Mouse (Mus musculus) right cerebral cortex, postnatal 25 days (tissue): Measurements from ENCODE around the gene Sin3a.
A peak's percentile ranks its signal among the peaks of the same experiment; 100 is the strongest.

Experiments used
- DNase-seq: peaks from one replicate; pipeline ENCODE4 v3.0.0; 2022

Sin3a gene

DNA sequence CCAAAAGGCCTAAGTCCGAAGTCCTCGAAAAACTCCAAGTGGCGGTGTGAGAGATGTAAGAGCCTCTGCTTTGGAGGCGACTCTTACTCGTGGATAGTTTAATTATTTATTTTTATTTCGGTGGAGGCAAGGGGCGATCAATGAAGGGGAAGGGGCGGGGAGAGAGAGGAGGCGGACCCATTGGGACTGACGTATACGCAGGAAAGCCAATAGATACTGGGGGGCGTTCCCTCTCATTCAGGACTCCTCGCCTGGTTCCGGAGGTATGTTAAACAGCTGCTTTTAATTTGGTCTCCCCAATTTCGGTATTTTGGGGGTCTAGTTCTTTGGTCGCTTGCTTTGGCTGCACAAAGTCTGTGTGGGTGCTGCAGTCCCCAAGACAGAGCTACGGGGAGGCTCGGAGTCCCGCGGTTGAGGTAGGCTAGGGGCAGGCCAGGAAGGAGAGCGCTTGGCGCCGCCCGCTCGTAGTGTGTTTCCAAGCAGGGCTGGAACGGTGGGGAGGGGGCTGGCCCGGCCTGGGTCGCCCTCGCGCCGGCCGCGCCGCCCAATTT is at the start of gene Sin3a:
TSS of gene Sin3a (plus strand) at position 240 of the 551 bp plus-strand sequence.
- DNase-seq: peak; percentile 78

DNA sequence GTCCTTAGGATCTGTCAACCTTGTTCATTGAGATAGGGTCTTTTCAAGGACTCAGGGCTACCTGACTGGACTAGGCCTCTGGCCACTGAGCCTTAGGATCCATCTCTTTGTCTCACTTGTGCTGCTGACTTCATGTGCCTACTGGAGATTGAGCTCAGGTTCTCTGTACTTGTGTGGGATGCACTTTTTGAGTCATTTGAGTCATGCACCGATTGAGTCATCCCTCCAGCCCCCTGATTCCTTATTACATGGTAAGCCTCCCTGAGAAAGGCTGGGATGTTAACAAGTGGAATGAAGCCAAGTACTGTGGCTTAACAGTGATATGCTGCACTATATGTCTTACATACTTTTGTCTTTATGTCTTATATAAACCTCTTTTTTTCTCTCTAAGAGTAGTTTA is 40.1 kb upstream of the Sin3a start:
- peak; percentile 24 for DNase-seq

DNA sequence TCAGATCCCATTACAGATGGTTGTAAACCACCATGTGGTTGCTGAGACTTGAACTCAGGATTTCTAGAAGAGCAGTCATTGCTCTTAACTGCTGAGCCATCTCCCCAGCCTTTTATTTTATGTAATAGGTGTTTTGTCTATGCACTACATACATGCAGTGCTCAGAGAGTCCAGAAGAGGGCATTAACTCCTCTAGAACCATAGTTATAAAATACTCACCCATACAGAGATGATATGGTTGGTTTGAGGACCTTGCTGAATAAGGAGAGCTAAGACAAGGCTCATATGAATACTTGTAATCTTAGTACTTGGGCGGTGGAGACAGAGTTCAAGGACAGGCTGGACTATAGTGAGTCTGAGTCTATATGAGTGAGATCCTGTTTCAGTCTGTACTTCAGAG is 15.6 kb upstream of the Sin3a start:
- peak; percentile 6 for DNase-seq

DNA sequence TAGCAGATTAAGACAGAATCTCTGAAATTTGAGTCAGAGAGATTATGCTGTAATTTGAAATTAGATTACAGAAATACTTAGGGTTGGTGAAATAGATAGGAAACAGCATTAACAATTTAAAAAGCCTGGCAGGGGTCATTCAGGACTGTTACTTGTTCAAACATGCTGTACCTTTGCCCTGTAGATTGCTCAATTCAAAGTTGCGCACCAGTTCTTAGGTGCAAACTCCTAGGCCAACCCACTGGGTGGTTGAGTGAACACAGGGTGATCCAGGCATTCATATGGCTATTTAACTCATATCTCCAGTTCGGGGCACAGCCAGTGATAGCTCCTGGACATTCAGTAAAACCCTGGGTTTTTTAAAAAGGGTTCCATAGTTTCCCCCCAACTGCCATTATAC is 7.7 kb upstream of the Sin3a start:
- DNase-seq: no peak

DNA sequence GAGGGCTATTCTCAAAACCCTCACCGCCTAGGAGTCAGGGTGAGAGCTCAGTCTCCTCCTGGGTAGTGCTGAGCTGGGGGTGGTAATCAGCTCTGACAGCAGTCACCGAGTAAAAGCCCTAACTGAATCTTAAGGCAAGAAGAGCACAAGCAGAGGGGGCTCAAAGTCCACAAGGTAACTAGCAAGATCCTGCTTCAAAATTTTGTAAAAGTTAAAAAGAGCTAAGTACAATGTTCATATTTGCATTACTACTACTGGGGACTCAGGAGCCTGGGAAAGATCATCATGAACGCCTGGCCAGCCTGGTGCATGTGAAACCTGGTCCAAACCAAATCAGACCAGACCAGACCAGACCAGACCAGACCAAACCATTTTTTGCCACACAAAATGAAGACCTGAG is 3.6 kb upstream of the Sin3a start:
- DNase-seq: no peak

DNA sequence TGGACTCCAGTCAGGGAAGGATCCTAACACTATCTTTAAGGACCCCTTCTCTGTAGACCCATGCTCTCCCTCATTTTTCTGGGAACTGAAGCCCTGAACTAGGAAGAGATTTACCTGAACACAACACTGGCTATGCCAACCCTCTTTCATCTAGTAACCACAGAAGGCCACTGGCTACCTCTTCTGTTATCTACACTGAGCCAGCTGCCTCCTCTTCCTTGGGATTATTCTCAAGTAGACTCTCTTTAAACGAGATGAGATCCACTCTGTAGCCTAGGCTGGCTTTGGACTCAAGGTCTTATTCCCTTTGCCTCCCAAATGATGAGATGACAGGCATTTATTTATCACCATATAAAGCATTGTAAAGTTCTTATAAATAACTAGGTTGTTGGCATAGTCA is 1.6 kb upstream of the Sin3a start:
- DNase-seq: no peak

DNA sequence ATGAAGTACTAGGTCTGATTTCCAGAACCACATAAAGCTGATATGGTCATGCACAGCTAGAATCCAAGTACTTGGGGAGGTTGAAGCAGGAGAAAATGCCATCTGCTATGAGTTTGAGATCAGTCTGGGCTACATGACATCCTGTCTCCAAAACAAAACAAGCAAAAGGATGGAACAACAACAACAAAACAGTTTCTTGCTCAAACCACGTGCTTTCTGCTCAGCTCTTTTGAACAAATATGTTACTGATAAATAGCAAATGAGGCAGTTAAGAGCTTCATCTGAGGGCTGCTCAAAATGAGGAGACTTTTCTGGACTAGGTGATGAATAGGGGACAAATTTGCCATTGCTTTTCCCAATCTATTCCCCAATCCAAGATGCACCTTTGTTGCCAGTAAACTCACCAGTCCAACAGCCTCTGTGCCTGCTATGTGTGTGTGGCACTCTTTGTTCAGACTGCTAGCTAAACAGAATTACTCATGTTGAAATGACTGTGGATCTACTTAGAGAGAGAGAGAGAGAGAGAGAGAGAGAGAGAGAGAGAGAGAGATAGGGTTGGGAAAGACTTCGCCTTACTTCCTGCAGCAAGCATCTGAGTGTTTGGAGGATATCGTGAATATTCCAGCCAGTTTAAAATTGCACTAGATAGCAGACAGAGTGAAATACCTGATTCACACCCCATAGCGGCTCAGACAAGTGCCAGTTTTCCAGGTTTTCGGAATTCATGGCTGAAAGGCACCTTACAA is 867 bp upstream of the Sin3a start:
- no peak for DNase-seq

DNA sequence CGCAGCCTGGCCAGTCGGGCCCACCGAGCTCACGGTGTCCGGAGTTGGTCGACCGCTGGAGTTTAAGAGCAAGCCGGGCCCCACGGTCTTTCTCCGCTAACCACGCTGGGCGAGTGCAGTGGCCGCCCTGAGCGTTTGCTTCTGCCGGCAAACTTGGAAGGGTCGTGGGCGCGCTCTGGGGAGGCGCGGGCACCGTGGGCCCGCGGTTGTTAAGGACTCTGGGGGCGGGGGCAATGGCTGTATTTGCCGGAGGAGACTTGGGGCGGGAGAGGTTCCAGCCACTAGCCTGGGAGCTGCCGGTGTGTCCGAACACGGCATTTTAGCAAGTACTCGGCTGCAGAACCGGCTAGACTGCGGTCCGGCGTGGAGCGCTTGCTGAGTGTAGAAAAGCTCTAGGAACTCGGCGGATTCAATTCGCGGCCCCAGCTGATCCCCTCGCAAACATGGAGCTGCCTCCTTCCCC is 717 bp downstream of the Sin3a start:
- DNase-seq: no peak

DNA sequence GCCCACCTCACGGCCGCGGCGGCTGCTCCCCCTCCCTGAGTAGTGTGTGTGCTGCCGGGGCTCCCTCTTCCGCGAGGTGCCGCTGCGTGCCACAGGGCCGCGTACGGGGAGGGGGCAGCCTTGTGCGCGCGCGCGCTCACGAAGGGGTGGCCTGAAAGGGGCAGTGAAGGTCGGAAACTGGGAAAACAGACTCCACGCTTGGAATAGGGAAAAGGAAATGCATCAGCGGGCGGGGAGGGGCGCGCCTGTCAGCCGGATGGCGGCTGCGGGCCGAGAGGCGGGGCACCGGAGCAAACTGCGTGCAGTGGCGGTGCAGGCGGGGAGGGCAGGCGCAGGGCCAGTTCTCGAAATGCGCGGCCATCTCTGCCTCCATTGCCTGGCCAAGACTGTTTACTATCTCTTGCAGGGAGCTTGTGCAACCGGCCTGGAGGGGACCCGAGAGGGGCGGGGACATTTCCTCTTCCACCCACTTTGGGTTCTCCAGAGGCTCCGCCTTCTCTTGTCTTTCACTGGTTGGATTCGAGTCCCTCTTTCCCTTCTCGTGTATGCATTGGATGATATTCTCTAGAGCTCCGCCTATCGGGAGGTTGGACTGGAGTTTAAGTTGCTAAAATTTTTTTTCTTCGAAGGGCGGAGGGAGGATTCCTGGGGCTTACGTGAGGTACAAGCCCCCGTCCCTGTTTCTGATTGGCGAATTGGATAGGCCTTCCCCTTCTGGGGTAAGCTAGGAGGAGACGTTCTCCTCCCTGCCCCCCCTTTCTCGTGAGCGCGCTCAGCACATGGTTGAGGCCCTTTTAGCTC is 1.3 kb downstream of the Sin3a start:
- peak; percentile 93 for DNase-seq

DNA sequence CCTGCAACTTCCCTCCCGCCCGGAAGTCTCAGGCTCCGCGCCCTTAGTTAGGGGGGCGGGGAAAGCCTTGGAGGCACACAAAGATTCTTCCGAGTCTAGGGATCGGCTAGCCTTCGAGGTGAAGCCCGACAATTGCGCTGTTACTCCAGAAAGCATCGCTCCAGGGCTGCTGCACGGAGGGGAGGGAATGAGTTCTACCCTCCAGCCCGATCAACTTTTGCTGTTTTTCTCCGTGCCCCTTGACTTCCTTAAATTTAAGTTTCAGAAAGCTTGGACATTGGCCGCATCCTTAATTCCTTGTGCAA is 1.9 kb downstream of the Sin3a start:
- no peak for DNase-seq

DNA sequence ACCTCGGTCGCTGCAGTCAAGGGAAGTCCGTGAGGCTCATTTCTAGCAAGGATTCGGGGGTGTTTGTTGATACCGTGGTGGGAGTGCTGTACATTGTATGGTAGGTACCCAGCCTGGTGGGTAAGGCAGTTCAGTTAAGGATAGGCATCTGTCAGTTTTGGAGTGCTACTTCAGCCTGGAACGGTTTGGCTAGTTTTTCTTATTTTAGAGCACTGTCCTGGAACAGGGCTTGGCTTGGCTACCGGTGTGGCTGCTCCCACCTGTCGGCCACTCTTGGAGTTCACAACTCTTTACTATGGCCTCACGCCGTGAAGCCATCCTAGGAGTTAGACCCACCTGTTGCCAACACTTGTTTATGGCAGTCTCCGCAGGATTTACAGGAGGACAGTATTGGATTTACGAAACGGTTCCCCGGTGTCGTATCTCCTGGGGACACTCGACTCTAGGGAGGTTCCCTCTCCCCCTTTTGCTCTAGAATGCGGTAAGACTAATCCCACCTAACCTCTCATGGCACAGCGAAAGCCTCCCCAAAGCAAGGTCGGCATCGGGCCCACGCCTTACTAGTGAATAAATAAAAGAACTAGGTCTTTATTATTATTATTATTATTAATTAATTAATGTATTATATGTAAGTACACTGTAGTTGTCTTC is 2.5 kb downstream of the Sin3a start:
- no peak for DNase-seq

DNA sequence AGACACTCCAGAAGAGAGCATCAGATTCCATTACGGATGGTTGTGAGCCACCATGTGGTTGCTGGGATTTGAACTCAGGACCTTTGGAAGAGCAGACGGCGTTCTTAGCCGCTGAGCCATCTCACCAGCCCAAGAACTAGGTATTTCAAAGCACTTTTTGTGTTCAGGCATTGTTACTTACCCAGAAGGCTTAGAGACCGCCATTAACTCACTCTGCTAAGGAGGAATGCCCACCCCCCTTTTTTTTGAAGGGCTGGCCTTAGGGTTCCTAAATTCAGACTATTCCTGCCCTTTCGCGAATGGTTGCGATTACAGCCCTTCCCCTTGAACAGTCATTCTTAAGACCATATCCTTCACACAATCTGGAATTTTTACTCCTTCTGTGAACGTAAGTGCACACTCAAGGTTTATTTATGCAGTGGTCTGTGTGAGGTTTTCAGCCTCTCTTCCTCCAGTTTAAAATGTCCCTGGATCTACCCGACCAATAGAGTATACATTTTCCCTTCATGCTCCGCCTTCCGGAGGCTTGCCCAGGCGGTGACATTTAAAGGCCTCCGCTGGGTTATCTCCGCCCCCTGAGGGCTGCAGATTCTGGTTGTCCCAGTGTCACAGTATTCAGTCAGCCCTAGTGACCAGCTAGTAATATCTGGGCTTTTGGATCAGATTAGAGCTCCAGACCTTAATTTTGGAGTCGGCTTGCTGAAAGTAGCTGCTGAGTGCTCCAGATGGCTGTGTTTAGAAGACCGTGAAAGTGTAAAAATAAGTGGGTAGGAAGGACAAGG is 3.2 kb downstream of the Sin3a start:
- DNase-seq: peak; percentile 69

DNA sequence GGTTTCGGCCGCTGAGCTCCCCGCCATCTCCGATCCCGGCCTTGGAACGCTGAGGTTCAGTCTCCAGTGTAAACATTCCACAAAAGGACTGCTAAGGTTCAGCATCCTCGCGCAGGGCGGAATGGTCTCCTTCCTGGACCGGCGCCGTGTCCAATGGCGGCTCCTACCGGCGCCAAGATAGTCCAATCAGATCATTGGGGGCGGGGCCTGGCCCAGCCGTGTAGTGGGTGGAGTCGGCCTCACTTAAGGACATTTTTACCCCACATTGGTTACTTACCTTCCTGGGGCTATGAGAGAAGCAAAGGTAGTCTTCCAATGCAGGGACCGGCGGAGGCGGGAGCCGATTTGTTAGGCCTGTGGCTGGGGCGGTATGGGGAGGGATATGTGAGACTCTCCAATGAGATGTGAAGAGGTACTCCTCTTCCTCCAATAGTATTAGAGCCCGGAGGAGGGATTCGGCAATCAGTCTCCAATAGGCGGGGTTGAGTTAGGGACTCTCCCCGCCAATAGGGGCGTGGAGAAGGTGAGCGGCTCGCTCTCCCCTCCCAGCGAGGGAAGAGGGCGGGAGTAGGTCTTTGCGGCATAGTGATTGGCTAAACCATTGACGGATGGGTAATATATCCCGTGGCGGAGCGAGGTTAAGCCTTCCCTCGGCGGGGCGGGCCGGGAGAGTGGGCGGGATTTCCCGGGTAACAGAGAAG is 4.0 kb downstream of the Sin3a start:
- DNase-seq: peak; percentile 99

DNA sequence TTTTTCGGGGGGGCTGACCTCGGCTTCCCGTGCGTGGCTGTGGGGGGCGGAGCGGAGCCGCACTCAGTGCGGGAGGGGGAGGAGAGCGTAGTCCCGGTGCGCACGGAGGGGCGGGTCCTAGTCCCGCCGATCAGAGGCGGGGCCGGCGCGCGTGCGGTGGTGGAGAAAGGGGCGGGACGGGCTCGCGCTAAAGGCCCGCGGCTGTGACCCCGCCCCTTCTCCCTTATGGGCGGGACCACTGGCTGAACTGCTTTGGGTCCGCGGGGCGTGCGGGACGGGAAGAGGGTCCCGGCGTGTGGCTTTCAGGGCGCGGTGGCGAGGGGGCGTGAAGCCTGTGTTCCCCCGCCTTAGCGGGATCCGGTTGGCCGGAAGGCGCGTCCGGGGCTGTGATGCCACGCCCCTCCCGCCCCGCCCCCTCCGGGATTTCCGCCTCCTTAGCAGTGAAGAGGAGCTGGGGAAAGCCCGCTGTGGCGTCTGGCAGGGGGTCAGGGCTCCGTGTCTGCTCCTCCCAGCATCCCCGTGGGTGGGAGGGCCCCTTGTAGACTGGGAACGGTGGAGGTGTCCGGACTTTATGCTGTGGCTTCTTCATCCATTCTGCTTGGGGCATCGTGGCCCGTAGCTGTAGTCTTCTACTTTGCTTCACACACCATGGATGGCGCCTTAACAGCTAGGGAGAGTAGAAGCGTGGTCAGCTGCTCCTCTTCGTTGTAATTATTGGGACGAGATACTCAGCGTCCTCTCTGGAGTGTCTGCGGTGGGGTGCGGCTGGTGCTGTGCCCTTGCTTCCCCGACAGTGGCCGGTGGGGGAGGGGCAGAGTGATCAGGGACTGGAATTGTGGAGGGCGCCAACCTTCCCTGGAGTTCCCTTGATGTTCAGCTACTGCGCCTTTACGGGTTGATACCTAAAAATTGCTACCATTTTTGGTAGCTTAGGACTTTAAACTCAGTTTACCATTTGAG is 5.1 kb downstream of the Sin3a start:
- DNase-seq: peak; percentile 91

DNA sequence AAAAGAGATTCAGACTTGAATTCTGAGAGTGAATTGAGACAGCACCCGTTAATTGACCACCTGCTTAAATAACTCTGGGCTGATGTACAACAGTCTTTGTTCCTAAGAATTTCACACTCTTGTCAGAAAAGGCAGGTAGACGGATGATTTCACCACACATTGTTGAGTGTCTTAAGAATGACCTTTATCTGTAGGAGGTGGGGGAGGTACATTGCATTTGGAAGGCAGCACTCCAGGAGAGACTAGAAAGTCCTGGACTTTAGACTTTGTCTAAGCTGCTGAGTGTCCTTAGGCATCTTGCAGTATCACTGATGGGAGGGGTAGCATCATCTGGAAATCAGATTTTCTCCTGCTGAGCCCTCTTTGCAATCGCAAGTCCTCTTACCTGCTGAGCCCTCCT is 10.4 kb downstream of the Sin3a start:
- no peak for DNase-seq

DNA sequence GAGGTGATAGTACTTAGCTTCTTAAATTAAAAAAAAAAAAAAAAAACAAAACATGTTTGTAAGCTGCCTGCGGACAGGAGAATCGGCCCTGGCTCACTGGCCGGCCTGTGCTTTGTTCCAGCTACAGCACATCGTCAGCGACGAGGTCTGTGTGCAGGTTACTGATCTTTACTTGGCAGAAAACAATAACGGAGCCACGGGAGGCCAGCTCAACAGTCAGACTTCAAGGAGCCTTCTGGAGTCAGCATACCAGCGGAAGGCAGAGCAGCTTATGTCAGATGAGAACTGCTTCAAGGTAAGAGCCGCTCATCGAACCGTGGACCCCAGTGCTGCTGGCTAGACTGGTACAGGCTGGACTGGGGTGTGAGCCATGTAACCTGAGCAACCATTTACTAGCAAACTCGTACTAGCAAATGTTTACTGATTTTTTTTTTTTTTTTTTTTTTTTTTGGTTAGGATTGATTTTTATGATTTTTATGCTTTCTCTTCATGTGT is 45.5 kb downstream of the Sin3a start:
- DNase-seq: no peak

DNA sequence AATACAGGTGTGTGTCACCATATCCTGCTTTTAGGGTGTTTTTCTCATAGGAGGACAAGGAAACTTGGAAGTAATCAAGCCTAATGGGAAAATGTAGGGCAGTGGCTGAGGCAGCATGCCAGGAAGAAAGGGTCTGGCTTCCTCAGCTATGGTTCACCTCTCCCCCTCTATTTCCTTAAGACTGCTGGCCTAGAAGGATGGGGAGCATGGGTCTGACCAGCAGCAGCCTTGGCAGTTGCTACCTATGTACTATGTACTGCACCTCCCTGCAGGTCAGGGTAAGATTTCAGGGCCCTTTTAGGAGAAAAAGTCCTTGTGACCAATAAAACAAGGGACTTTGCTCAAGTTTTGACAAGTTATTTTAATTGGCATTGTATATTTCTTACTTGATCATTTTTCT is 57.8 kb downstream of the Sin3a start:
- no peak for DNase-seq

DNA sequence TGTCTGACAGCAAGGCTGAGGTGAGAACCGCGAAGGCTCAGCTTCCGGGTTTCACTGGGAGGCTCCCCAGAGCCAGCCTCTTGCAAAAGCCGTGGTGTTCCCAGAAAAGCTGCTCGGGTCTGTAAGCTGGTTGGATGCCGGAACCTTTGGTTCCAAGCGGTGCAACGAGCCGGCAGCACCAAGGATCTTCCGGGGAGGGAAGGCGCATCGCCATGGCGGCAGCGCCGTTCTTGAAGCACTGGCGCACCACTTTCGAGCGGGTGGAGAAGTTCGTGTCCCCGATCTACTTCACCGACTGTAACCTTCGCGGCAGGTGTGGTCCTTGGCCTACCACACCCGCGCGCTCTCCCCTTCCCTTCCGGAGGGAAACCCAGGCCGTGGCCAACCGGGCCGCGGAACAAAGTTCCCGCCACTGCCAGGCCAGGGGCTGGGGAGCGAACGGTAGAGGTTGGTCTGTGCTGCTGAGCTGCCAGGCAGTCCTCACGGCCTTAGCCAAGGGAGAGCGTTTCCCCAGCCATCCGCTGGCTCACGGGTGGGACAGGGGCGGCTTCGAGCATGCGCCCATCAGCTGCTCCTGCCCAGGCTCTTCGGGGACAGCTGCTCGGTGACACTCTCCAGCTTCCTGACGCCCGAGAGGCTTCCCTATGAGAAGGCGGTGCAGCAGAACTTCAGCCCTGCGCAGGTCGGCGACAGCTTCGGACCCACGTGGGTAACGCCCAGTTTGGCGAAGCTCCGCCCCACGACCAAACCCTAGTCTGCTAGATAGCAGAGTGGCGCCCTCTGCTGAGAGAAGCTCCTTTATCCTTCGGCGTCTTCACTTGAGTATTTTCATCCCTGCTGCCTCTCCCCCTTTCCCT is 59.0 kb downstream of the Sin3a start, which contains the start of gene Man2c1:
TSS of gene Man2c1 (plus strand) at position 114 of the 857 bp plus-strand sequence.
- peak; percentile 92 for DNase-seq

DNA sequence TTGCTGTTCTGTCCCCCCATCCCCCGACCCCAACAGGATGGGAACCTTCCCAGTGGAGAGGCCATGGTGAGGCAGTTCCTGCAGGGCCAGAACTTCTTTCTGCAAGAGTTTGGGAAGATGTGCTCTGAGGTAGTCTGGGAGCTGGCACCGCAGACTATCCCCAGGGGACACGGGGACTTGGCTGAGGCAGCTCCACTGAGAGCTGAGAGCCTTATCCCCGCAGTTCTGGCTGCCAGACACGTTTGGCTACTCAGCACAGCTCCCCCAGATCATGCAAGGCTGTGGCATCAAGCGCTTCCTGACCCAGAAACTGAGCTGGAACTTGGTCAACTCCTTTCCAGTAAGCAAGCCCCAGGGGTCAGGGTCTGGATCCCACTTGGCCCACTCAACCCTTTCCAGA is 65.4 kb downstream of the Sin3a start:
- no peak for DNase-seq

DNA sequence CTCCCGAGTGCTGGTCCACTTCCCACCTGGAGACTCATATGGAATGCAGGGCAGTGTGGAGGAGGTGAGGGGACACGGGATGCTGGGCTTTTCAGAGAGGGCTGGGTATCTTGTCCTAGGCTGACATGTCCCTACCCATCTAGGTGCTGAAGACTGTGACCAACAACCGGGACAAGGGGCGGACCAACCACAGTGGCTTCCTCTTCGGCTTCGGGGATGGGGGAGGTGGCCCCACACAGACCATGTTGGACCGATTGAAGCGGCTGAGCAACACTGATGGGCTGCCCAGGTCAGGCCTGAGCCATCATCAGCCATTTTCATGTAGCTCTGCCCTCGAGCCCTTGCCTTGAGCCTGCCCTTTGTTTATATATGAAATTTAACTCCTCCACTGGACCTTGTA is 65.9 kb downstream of the Sin3a start:
- DNase-seq: no peak
